Mouse (Mus musculus) layer of hippocampus, adult 8-10 months (tissue): ENCODE measurements around the gene Ppy. TPM values are rescaled to one million over a fixed set of nuclear protein-coding genes. Genes with fewer than 3 reads are reported as not detected.
A peak's percentile ranks its signal among the peaks of the same experiment; 100 is the strongest.

Experiments
- DNase-seq, 2 experiments: peaks; one replicate each; pipeline ENCODE4 v3.0.0; 2022; ENCODE audit warnings: low spot score in 2 of 2
- total RNA-seq, 4 experiments: library from RNA; stranded (reverse); gene quantifications; 2 replicates each; pipeline ENCODE4 v1.2.4; 2022

Ppy gene
- total RNA-seq, 4 experiments from 2014 or later: not detected

- peak; percentile 60 to 78 for DNase-seq
These were observed 12.9 kb downstream of the Ppy start, which contains the start of gene Mpp2 for GRCm38 (mm10) chr11:102087931-102088898. Gene Mpp2 (minus strand): TSS chr11:102088515.

DNA sequence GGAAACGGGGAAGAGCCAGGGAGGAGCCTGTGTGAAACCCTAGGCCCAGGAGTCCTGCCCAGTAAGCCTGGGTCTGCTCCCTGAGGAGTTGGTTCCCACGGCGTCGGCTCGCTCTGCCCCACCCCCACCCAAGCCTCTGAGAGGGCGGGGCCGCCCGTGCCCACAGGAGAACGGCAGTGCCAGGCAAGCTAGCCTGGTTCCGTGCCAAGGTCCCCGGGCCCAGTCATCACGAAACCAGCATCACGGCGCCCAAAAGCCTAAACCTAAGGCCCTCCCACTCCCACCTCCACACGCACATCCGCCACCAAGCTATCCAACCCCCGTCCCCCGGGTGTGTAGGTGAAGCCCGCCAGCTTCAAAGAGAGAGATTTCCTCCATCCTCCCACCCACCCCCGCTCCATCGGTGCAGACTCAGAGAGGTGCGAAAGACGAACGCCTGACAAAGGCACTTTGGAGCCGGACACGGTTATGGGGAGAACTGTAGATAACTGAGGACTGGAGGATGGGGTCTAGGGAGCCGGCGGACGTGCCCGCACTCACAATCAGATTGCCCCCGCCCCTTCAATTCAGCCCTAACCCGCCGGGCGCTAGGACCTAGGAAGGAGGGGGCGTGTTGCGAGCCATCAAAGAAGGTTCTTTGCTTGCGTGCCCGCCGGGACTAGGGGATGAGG is 13.9 kb downstream of the Ppy start:
- DNase-seq: peak; percentile 84 to 86

- DNase-seq: peak; percentile 68 to 76
These were observed 14.8 kb downstream of the Ppy start for GRCm38 (mm10) chr11:102086331-102086730.

GRCm38 (mm10) chr11:102084159-102084558 is 17.0 kb downstream of the Ppy start:
- no peak for DNase-seq

DNA sequence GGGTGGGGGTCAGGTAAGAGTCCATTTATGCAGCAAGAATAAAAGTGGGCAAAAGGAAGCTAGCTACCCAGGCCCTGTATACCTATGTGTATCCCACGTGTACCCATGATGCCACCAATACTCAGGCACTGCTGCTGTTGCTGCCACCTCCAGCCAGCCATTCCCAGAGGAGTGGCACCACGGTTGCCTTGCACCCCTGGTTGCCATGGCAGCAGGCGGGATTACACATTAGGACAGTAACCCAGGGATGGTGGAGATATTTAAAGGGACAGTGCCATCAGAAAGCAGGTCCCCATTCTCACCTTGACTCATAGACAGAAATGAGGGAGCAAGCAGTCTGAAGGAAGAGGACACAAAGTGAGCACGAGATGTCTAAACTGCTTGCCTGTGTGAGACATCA is 17.9 kb downstream of the Ppy start:
- peak in 1 of 2 experiments; percentile 26 for DNase-seq

DNA sequence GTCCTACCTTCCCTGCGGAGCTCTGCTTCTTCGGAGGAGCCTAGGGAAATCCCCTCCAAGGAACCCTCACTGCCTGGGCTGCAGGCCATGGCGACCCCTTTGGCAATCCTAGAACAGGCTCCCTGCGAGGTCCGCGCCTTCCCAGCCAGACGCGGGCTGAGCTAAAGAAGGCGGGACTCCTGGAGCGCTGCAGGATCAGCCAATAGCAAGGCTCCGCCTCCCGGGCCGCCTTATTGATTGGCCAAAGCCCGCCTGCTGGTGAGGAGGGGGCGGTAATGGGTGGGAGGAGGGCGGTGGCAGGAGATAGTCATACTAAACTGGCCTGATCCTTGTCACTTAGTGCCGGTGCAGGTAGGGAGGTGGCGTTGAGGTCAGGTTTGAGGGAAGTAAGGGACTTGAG is 18.8 kb downstream of the Ppy start:
- peak; percentile 78 to 80 for DNase-seq

GRCm38 (mm10) chr11:102073722-102074121 is 27.4 kb downstream of the Ppy start:
- no peak for DNase-seq

GRCm38 (mm10) chr11:102072729-102073128 is 28.4 kb downstream of the Ppy start:
- no peak for DNase-seq

GRCm38 (mm10) chr11:102070426-102070825 is 30.7 kb downstream of the Ppy start:
- DNase-seq: no peak

- peak in 1 of 2 experiments; percentile 53 for DNase-seq
These were observed 31.5 kb downstream of the Ppy start for GRCm38 (mm10) chr11:102069633-102070032.

GRCm38 (mm10) chr11:102068969-102069368 is 32.1 kb downstream of the Ppy start:
- DNase-seq: no peak

DNA sequence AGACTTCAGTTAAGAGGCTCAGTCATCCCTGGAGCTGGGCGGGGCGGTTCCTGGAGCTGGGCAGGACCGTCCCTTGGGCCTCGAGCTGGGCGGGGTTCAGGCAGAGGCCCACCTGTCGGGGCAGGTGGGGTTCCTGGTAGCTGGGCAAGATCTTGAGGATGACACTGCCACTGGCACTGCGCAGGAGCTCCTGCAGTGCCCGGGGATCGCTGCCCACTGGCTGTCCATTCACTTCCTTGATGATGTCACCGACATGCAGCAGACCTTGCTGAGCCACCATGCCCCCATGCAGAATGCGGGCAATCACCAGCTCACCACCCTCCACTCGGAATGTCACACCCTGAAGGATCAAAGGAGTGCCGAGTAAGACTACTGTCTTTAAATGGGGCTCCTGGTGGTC is 38.0 kb downstream of the Ppy start:
- no peak for DNase-seq

DNA sequence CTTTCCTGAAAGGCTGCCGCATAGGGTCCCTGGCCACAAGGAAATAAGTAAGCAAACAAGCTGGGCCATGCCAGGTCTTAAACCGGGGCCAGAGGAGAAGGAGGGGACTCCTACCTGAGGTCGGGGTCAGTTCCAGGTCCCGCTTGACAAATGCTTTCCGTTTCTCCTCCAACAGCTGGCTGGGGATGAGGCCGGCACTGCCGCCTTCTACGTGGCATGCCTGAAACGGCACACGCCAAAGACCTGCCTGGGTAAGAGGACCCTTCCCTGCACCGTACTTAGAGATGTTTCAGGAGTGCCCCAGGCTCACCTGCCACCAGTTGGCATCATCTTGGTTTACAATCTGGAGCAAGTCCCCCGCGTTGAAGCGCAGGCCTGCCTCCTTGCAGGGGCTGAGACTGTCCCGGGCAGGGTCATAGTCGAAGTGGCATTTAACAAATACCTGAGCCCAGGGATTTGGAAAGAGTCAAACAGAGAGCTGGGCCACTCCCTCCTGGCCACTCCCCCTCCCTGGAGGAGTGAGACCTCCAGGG is 39.1 kb downstream of the Ppy start:
- no peak for DNase-seq

DNA sequence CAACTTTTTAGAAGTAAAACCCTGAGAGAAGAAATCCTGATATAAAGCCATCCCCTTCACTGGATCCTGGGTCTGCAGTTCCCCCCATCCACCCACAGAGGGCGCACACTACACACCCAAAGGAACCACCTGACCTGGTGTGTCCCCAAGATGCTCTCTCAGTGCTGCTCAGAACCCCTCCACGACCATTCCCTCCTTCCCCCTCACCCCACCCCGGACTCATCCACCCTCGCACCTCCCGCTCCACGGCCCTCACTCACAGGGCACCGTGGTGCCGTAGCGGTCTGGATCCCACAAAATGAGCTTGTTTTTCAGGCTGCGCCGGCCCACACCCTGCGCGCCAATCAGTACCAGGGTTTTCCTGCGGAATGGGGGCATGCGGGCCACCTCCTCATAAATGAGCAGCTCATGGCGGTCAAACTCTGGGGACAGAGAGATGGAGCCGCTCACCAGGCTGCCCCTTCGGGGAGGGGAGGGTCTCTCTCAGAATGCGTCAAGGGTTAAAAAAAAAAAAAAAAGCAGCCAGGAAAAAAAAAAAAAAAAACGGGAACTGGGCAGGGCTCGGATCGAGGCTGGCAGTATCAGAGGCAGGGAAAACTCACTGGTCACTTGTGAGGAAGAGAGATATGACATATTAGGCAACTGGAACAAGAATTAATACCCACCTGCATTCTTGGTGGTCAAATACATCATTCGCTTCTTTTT is 39.7 kb downstream of the Ppy start:
- DNase-seq: peak; percentile 70 to 82

GRCm38 (mm10) chr11:102053847-102054246 is 47.3 kb downstream of the Ppy start:
- DNase-seq: peak in 1 of 2 experiments; percentile 56

- DNase-seq: no peak
These were observed 47.9 kb downstream of the Ppy start for GRCm38 (mm10) chr11:102053183-102053582.

GRCm38 (mm10) chr11:102052697-102053096 is 48.4 kb downstream of the Ppy start:
- DNase-seq: no peak

GRCm38 (mm10) chr11:102051954-102052353 is 49.2 kb downstream of the Ppy start:
- DNase-seq: no peak

DNA sequence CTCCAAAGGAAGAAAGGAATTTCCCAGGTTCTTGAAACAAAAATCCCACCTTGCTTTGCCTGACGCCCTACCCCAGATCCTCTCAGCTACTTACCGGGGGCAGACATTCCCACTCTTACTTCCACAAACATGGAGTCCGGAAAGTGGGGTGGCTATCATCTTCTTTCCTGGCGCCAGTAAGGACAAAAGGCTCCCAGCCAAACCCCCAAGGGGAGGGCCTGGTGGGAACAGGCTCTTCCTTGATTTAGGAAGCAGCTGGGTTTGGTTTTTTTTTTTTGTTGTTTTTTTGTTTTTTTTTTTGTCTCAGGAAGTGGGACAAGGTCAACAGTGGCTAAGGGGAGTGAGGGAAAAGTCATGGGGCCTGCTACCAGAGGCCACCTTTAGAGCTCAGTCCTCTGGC is 49.6 kb downstream of the Ppy start:
- DNase-seq: no peak
